Mouse (Mus musculus) v-Abl transformed pro-B cells (cell line): ENCODE data around the gene Rsbn1l.

Experiments used
- in situ Hi-C, 2 experiments: fragments of 400-800 bp; cut with MboI; formaldehyde crosslinking; loops; one replicate each; pipeline ENCODE4 v1.15.1; 2025; ENCODE audit not compliant: unreplicated experiment in 2 of 2

Rsbn1l gene

GRCm38 (mm10) chr5:20855066-20855465, 101.1 kb downstream of the Rsbn1l start:
- in situ Hi-C loops: no loop called here

- in situ Hi-C loops: no loop called here
Measured at GRCm38 (mm10) chr5:20847010-20847409, 109.2 kb downstream of the Rsbn1l start.

GRCm38 (mm10) chr5:20843816-20844215, 112.4 kb downstream of the Rsbn1l start:
- in situ Hi-C loops: no loop called here

DNA sequence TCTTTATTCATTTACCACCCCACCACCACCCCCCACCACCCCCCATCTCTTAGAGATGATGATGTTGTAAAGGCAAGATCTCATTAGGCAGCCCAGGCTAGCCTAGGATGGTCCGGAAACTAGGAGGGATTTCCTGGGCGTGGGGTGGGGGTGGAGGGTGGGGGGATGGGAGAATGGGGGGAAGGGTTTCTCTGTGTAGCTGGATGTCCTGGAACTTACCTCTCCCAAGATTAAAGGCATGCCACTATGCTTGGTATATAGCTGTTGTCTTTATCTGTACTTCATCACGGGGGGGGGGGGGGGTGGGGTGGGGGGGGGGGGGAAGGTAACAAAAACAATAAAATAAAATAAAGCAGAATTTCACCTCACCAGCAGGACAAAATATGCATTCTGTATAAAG, 112.8 kb downstream of the Rsbn1l start:
- in situ Hi-C loops: no loop called here
